In the genomic region with DNA sequence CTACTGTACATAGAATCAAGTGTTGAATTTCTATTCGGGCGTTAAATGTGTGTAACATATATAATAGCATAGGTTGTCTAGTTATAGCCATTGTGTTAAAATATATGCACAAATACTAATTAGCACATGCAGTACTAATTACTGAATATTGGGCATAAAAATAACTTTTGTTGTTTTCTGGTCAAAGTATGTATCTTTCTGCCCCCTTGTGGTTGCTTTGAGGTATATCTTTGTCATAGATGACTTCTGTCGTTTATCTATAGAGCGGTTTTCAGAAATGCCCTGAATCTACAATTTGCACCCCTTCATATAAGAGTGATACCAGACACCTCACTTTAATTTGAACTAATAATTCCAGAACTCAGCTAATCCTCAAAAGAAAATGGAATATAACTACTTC, we compare ENCODE assay signal across 9 mouse cellular contexts.
A peak's percentile ranks its signal among the peaks of the same experiment; 100 is the strongest.
DNase-seq lines count a peak whose midpoint lies in the region; ATAC-seq and TF ChIP-seq lines count a peak whose summit lies in the region.
"Had no signal": no experiment of that assay in that cellular context is flagged by ENCODE, and none has a peak within 500 bp of the region (broad histone marks: within the 10 kb centered on the region; RNA-seq: fewer than 3 reads in every experiment).

No protein-coding gene starts in this region.

- no peaks in the 10 kb centered on the region for H3K4me1 ChIP-seq in limb, embryonic 14.5 days (ENCODE audit: control insufficient read depth, insufficient read depth, low read length)
- no peaks in the 10 kb centered on the region for H3K4me1 ChIP-seq in limb, embryonic 10.5 days
- peaks cover 4 to 9% of the 10 kb centered on the region in 2 experiments; a peak in 3 of 4 replicates for H3K4me1 ChIP-seq in MEL (ENCODE audit: control insufficient read depth in 1 of 2, insufficient read depth in 2 of 2, low read length in 2 of 2)
- H3K4me1 ChIP-seq: stomach, embryonic 15.5 days had no signal

- no peak overlapping the region for H3K4me2 ChIP-seq in limb, embryonic 14.5 days (replicated peaks; ENCODE audit: low read depth, low read length, severe bottlenecking)
- H3K4me2 ChIP-seq: stomach, embryonic 15.5 days had no signal

- no peaks in the 10 kb centered on the region for H3K27me3 ChIP-seq in limb, embryonic 14.5 days (ENCODE audit: control insufficient read depth, insufficient read depth, low read length)
- H3K27me3 ChIP-seq in limb, embryonic 10.5 days (ENCODE audit: low read depth, poor library complexity, severe bottlenecking) = no peaks in the 10 kb centered on the region
- no peaks in the 10 kb centered on the region for H3K27me3 ChIP-seq in MEL (ENCODE audit: control insufficient read depth in 1 of 2, insufficient read depth in 2 of 2, low read length in 2 of 2)
- H3K27me3 ChIP-seq: stomach, embryonic 15.5 days had no signal

- no peak overlapping the region for H3K4me3 ChIP-seq in limb, embryonic 14.5 days (replicated peaks; ENCODE audit: low read length)
- H3K4me3 ChIP-seq in limb, embryonic 10.5 days = no peak overlapping the region
- H3K4me3 ChIP-seq in MEL (ENCODE audit: control insufficient read depth in 1 of 2, insufficient read depth in 1 of 2, low read depth in 2 of 2, low read length in 2 of 2) = peak overlapping the region in 1 of 2 experiments; percentile 61; a peak in 2 of 4 replicates
- H3K4me3 ChIP-seq: stomach, embryonic 15.5 days had no signal

- H3K79me2 ChIP-seq in MEL (ENCODE audit: control insufficient read depth, insufficient read depth, low read length, poor library complexity) = no peaks in the 10 kb centered on the region

- no peak overlapping the region for H3K9ac ChIP-seq in limb, embryonic 14.5 days (ENCODE audit: low read depth, low read length, severe bottlenecking)
- no peak overlapping the region for H3K9ac ChIP-seq in MEL (ENCODE audit: control insufficient read depth, low read depth, low read length, poor library complexity, severe bottlenecking)
- H3K9ac ChIP-seq: stomach, embryonic 15.5 days had no signal

- no peak for ATAC-seq in limb, embryonic 14.5 days (ENCODE audit: low FRiP score, low read depth)

- no peak overlapping the region for H3K27ac ChIP-seq in limb, embryonic 14.5 days (replicated peaks; ENCODE audit: low read depth, low read length)
- no peak overlapping the region for H3K27ac ChIP-seq in limb, embryonic 10.5 days
- H3K27ac ChIP-seq in MEL (ENCODE audit: control insufficient read depth, low read depth, low read length) = no peak overlapping the region
- H3K27ac ChIP-seq: stomach, embryonic 15.5 days had no signal

- TF ChIP-seq EP300 in MEL (IDR thresholded peaks at IDR 0.05; ENCODE audit: low read depth in 1 of 2, low read length in 2 of 2) = no peak

- DNase-seq in embryo, embryonic 10 days (ENCODE audit: low spot score) = peak; percentile 48
- DNase-seq in embryo, embryonic 9.5 days (ENCODE audit: extremely low spot score) = no peak
- peak; percentile 78 for DNase-seq in limb, embryonic 14.5 days (ENCODE audit: low spot score)
- no peak for DNase-seq in limb, embryonic 10.5 days (ENCODE audit: low spot score)
- peak; percentile 68 for DNase-seq in MEL (ENCODE audit: low read depth, low spot score)
- DNase-seq in induced T-regulatory cell, adult 2 months (ENCODE audit: low read depth) = peak; percentile 40
- DNase-seq in adrenal gland, adult 2 months = no peak
- DNase-seq in urinary bladder, postnatal 36 days (ENCODE audit: low spot score in 2 of 2) = no peak

- no peaks in the 10 kb centered on the region for H3K9me3 ChIP-seq in limb, embryonic 14.5 days (ENCODE audit: control insufficient read depth, low read length)
- no peaks in the 10 kb centered on the region for H3K9me3 ChIP-seq in limb, embryonic 10.5 days (replicated peaks)
- H3K9me3 ChIP-seq in MEL (replicated peaks; ENCODE audit: insufficient read depth, low read length) = no peaks in the 10 kb centered on the region
- H3K9me3 ChIP-seq: stomach, embryonic 15.5 days had no signal

- peaks cover 3% of the 10 kb centered on the region; the same call in 1 of the 2 replicates for H3K36me3 ChIP-seq in limb, embryonic 14.5 days (ENCODE audit: control insufficient read depth, insufficient read depth, low read length)
- no peaks in the 10 kb centered on the region for H3K36me3 ChIP-seq in limb, embryonic 10.5 days
- H3K36me3 ChIP-seq in MEL (ENCODE audit: control insufficient read depth in 1 of 2, insufficient read depth in 2 of 2, low read length in 2 of 2) = peaks cover 0 to 7% of the 10 kb centered on the region in 2 experiments; a peak in 2 of 4 replicates
- H3K36me3 ChIP-seq: stomach, embryonic 15.5 days had no signal

- WGBS in limb, embryonic 14.5 days = 63% methylated on average over 4 of the region's 4 CpGs
- WGBS in limb, embryonic 10.5 days = 75% methylated on average over 4 of the region's 4 CpGs

- peak in 2 of 3 experiments; percentile 25 to 83; a peak in 4 of 6 replicates for TF ChIP-seq CTCF in MEL (IDR thresholded peaks at IDR 0.05 in 2 of 3, conservative IDR thresholded peaks at IDR 0.05 in 1 of 3; ENCODE audit: control insufficient read depth in 1 of 3, insufficient read depth in 1 of 3, low read depth in 2 of 3, low read length in 3 of 3, poor library complexity in 1 of 3, severe bottlenecking in 1 of 3)

- peak; percentile 94 for TF ChIP-seq RAD21 in MEL (IDR thresholded peaks at IDR 0.05; ENCODE audit: low read depth, low read length)

- no peak for TF ChIP-seq POLR2A in limb, embryonic 14.5 days (IDR thresholded peaks at IDR 0.05; ENCODE audit: borderline replicate concordance, extremely low read depth, insufficient read depth, insufficient read length)
- TF ChIP-seq POLR2A in MEL (IDR thresholded peaks at IDR 0.05; ENCODE audit: control insufficient read depth in 1 of 2, insufficient read depth in 1 of 2, low read depth in 1 of 2, low read length in 2 of 2, poor library complexity in 1 of 2) = no peak

TF ChIP-seq in MEL, 35 proteins besides CTCF, POLR2A, EP300 and RAD21:
- no peak for TF ChIP-seq KAT2A (conservative IDR thresholded peaks at IDR 0.05; ENCODE audit: low read depth, low read length)
- no peak for TF ChIP-seq SIN3A (IDR thresholded peaks at IDR 0.05; ENCODE audit: low read length)
- no peak for TF ChIP-seq BHLHE40 (IDR thresholded peaks at IDR 0.05; ENCODE audit: borderline replicate concordance, low read depth, low read length)
- no peak for TF ChIP-seq MYC (IDR thresholded peaks at IDR 0.05; ENCODE audit: low read depth, low read length)
- no peak for TF ChIP-seq MAFK (IDR thresholded peaks at IDR 0.05; ENCODE audit: borderline replicate concordance, low read depth, low read length)
- TF ChIP-seq UBTF (IDR thresholded peaks at IDR 0.05; ENCODE audit: borderline replicate concordance, insufficient read depth, low read depth, low read length) = no peak
- TF ChIP-seq SMC3 (IDR thresholded peaks at IDR 0.05; ENCODE audit: low read depth, low read length) = peak; percentile 91
- TF ChIP-seq ZNF384 (IDR thresholded peaks at IDR 0.05; ENCODE audit: low read depth, low read length) = no peak
- TF ChIP-seq NRF1 (IDR thresholded peaks at IDR 0.05; ENCODE audit: insufficient read depth, low read depth, low read length, poor library complexity, severe bottlenecking) = no peak
- no peak for TF ChIP-seq CHD2 (IDR thresholded peaks at IDR 0.05; ENCODE audit: low read length)
- TF ChIP-seq TAL1 (IDR thresholded peaks at IDR 0.05; ENCODE audit: low read length) = no peak
- no peak for TF ChIP-seq POLR2AphosphoS2 (IDR thresholded peaks at IDR 0.05; ENCODE audit: low read length)
- TF ChIP-seq USF2 (IDR thresholded peaks at IDR 0.05; ENCODE audit: borderline replicate concordance in 1 of 2, insufficient read depth in 1 of 2, low read depth in 1 of 2, low read length in 2 of 2) = no peak
- peak; percentile 88 for TF ChIP-seq ZC3H11A (IDR thresholded peaks at IDR 0.05; ENCODE audit: low read depth, low read length)
- no peak for TF ChIP-seq TBP (IDR thresholded peaks at IDR 0.05; ENCODE audit: low read depth, low read length)
- no peak for TF ChIP-seq USF1 (IDR thresholded peaks at IDR 0.05; ENCODE audit: low read depth, low read length)
TF ChIP-seq in MEL: peak in this region for 2.

Comparison
In these comparisons a context has a peak if more than half of its experiments do, and no peak if none do; other contexts are left out.
1. DNase-seq: peak in embryo, embryonic 10 days (single experiment), limb, embryonic 14.5 days (single experiment), MEL (single experiment) and induced T-regulatory cell, adult 2 months (single experiment); none in embryo, embryonic 9.5 days (single experiment), limb, embryonic 10.5 days (single experiment), adrenal gland, adult 2 months (single experiment) and urinary bladder, postnatal 36 days (0 of 2).